Mouse (Mus musculus) embryonic fibroblast, embryonic 13.5 days (primary cell): ENCODE data around the gene Myh7. TPM values are rescaled to one million over a fixed set of nuclear protein-coding genes. Genes with fewer than 3 reads are reported as not detected.
A peak's percentile ranks its signal among the peaks of the same experiment; 100 is the strongest.

Experiments used
- H3K27ac ChIP-seq: 2 replicates; pipeline ENCODE4 v1.5.1; 2012; ENCODE audit warnings: low read length, control low read depth, inconsistent platforms; ENCODE audit not compliant: insufficient read depth
- H3K4me1 ChIP-seq: 2 replicates; pipeline ENCODE4 v1.6.1; 2011; ENCODE audit warnings: low read length; ENCODE audit not compliant: control insufficient read depth, insufficient read depth
- H3K4me3 ChIP-seq: 2 replicates; pipeline ENCODE4 v1.5.1; 2011; ENCODE audit warnings: mild to moderate bottlenecking, control low read depth, low read length; ENCODE audit not compliant: insufficient read depth
- CTCF ChIP-seq: IDR thresholded peaks from 2 replicates; pipeline ENCODE4 v1.5.1; 2011; ENCODE audit warnings: mild to moderate bottlenecking, control low read depth, low read length, moderate library complexity, borderline replicate concordance; ENCODE audit not compliant: insufficient read depth
- POLR2A ChIP-seq: IDR thresholded peaks from 2 replicates; pipeline ENCODE4 v1.6.1; 2011; ENCODE audit warnings: low read depth, mild to moderate bottlenecking, control low read depth, low read length, moderate library complexity
- polyA plus RNA-seq: library from polyadenylated mRNA; stranded (reverse); fragments of >200 nt; gene quantifications from 2 replicates; pipeline ENCODE4 v1.2.4, GENCODE M21; 2011; ENCODE audit warnings: low read depth; ENCODE audit not compliant: missing spikeins, insufficient read length

Myh7 gene
- polyA plus RNA-seq, 1 experiment = not detected

DNA sequence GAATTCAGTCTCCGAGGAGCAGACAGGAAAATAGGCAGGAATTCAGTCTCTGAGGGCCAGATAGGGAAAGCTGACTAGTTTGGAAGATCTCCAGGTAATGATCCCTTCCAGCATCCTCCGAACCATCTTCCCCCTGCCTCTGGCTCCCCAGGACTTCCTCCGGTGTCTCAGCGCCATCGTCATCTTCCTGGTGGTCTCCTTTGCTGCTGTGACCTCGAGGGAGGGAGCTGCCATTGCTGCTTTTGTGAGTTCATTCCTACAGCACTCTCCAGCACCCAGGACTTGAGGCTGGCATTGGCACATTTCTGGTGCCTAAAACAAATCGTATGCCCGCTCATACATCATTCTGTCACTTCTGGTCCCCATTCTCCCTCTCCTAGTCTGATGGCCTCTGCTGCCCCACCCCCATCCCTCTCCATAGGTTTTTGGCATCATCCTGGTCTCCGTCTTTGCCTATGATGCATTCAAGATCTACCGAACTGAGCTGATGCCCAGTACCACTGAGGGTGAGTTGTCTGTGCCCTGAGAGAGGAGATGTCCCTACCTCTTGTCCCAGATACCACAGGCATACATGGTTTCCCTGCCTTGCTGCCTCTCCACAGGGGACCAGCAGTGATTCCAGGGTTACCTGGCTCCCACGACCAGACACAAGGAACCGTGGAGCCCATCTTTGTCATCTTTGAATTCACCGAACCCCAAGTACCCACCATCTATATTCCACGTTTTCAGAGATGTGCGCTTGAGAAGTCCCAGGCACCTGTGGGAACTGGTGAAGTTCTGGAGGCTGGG, 55.8 kb downstream of the Myh7 start:
- Histone ChIP-seq H3K27ac (no peak overlapping the region), H3K4me3 (no peak overlapping the region), H3K4me1 (no peaks in the 10 kb centered on the region)
- TF ChIP-seq CTCF (no peak), POLR2A (no peak)

DNA sequence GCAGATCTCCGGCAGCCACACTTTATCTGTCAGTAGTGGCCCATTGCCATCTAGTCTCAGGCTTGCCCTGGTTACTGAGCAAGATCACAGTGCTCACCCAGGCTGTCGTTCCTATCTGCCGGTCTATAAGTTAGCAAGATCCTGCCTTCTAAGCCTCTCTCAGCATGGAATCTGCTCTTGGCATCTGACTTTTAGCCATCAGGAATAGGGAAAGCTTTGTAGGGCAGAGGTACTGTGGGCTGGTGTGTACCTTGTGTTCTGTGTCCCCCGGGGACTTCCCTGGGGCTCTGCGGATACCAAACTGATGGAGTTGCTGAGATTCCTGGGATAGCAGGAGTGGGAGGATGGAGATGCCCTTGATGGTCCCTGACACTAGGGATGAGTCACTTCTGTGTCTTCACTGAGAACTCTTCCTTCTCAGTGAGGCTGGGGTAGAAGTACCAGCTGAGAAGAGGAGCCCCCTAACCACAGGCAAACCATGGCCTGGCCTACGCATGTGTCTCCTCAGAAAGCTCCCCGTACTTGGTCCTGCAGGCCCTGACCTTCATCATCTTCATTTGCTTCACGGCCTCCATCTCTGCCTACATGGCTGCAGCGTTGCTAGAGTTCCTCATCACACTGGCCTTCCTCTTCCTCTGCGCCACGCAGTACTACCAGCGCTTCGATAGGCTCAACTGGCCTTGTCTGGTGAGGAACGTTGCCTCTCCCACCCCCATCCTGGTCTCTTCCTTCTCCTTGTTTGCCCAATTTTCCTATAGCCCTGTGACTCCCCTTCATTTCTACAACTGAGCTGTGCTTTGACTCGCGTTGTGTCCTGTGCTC, 56.9 kb downstream of the Myh7 start:
- Histone ChIP-seq H3K27ac (no peak overlapping the region), H3K4me1 (no peaks in the 10 kb centered on the region), H3K4me3 (no peak overlapping the region)
- TF ChIP-seq CTCF = no peak
- TF ChIP-seq POLR2A = no peak

DNA sequence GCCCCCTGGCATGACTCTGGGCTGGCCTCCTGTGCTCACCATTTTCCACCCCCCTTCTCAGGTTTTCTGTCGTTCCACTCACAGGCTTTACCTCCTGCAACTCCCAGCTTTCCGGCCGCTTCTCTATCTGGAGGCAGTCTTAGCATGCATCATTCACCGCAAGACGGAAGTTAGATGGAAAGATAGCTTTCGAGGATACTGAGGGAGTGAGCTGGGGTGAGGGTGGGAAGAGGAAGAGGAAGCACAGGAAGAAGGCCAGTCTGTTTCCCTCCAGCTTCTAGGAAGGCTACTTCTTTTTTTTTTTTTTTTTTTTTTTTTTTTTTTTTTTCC, 57.6 kb downstream of the Myh7 start:
- no peak for TF ChIP-seq POLR2A
- TF ChIP-seq CTCF = no peak
- Histone ChIP-seq H3K4me3 (no peak overlapping the region), H3K27ac (no peak overlapping the region), H3K4me1 (no peaks in the 10 kb centered on the region)

DNA sequence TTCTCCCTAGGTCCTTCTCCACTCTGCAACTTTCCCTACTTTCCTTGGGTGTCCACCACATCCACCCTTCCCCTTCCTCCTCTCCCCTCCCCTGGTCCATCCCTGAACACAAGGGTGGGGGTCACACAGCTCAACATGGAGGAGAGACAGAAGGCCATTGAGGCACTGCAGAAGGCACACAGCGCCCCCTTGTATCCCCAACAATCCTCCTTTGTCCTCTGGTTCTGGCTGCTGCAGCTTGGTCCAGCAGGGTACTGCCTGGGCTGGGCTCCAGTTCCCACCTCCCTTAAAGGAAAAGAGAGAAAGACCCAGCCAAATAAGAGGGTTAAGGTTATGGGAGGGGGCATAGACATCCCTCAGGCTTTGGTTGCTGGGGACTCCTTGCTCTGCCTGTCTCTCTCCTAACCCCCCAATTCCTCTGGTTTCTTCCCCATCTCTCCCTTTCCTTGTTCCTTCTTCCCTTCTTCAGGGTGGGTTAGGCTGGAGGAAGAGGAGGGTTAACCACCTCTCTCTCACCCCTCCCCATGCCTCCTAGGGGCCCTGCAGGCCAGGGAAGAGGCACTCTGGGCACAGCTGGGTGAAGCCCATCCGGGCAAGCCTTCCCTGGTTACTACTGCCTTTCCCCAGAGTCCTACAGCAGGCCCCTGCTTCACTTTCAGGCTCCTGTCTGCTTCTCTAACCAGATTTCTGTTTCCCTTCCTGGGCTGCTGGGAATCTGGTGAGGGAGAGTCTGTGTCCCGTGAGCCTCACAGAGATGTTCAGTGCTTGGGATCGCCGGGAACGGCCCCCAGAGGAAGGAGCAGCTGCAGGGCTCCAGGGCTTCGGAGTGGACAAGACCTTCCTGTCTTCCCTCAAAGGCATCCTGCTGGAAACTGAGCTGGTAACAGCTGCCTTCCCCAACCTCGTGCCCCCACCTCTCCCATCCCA, 58.3 kb downstream of the Myh7 start, which contains the start of gene Cmtm5:
TSS of gene Cmtm5 (plus strand) at position 358 of the 927 bp plus-strand sequence.
- Histone ChIP-seq H3K4me3 (no peak within 1 kb of the TSS), H3K27ac (no peak within 1 kb of the TSS), H3K4me1 (no peaks in the 10 kb centered on the region)
- TF ChIP-seq POLR2A (no peak), CTCF (no peak)

- Histone ChIP-seq H3K4me3 (no peak within 1 kb of the TSS), H3K4me1 (peaks cover 6% of the 10 kb centered on the region; the same call in 1 of the 2 replicates), H3K27ac (no peak within 1 kb of the TSS)
- TF ChIP-seq CTCF (no peak), POLR2A (no peak)
These were observed 61.7 kb downstream of the Myh7 start, which contains the start of gene Il25 for GRCm38 (mm10) chr14:54932645-54933150. Il25 (plus strand) TSS chr14:54932695.

DNA sequence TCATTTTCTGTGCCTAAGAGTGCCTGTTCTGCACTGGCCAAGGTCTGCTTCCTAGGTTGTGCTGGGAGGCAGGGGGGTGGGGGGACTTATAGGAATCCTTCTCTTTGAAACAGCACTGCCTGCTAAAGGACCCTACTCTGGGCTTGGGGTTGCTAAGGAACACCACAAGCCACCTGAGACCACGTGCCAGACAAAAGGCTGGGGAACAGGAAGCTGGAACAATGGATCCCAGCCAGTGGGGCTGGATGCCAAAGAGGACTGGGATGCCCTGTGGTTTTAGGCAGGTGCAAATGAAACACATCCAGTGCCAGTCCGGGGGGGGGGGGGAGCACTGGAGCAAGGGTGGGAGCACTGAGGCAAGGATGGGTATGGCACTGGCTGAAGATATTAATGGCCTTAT, 64.0 kb downstream of the Myh7 start:
- Histone ChIP-seq H3K4me3 (no peak overlapping the region), H3K27ac (peak overlapping the region; percentile 50; the same call in 1 of the 2 replicates), H3K4me1 (peaks cover 6% of the 10 kb centered on the region; the same call in 1 of the 2 replicates)
- no peak for TF ChIP-seq POLR2A
- no peak for TF ChIP-seq CTCF

DNA sequence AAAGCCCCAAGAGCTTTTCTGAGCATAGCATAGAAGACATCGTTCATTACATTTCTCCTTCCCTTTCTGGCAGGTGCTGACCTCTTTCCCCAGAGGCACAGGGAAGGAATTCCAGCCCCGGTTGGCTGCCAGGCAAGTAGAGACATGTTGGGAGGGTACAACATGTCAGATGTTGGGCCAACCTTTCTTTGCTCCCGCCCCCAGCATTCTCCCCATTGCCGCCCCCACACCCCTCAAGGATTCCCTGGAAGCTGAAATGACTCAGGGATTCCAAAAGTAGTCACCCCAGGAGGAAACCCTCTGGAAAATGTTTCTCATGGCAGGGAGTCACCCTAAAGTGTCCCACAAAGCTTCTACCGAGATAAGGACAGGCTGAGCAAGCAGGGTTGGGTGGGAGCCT, 64.6 kb downstream of the Myh7 start:
- Histone ChIP-seq H3K27ac (peak overlapping the region; percentile 50; the same call in 1 of the 2 replicates), H3K4me3 (no peak overlapping the region), H3K4me1 (peaks cover 6% of the 10 kb centered on the region; the same call in 1 of the 2 replicates)
- TF ChIP-seq CTCF (no peak), POLR2A (no peak)

DNA sequence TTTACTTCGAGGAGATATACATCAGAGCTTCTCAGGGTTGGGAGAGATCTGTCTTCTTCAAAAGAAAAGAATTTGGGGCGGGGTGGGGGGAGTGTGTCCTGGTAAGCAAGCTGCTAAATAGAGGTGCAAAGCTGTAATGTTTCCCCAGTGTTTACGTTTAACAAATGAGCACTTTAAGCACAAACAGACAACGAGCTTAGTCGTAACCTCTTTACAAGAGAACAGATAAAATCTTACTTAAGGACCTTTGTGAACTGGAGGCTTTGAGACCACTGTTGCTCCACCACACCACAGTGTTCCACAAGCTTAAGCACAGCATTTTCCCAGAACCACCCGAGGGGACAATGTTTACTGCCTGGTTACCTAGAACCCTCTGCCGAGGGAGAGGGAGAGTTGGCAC, 67.1 kb downstream of the Myh7 start:
- H3K4me3 ChIP-seq = no peak overlapping the region
- H3K4me1 ChIP-seq = peaks cover 6% of the 10 kb centered on the region; the same call in 1 of the 2 replicates
- peak overlapping the region; percentile 83 for H3K27ac ChIP-seq
- TF ChIP-seq POLR2A (no peak), CTCF (no peak)

GRCm38 (mm10) chr14:54926401-54927158, 67.8 kb downstream of the Myh7 start:
- TF ChIP-seq POLR2A = peak; percentile 24
- no peak for TF ChIP-seq CTCF
- H3K27ac ChIP-seq = peak overlapping the region; percentile 83
- peaks cover 6% of the 10 kb centered on the region; the same call in 1 of the 2 replicates for H3K4me1 ChIP-seq
- peak overlapping the region; percentile 18 for H3K4me3 ChIP-seq
